Mouse (Mus musculus) hindbrain, embryonic 14.5 days (tissue): ENCODE measurements around the gene Nacc1. TPM values are rescaled to one million over a fixed set of nuclear protein-coding genes. Genes with fewer than 3 reads are reported as not detected.

Source experiments
- ATAC-seq: fragments of 200-750 bp; cut with Nextera tagmentation; 2 replicates; pipeline ENCODE4 v1.8.0; 2017; ENCODE audit warnings: moderate number of reproducible peaks, mild to moderate bottlenecking, moderate TSS enrichment, moderate library complexity; ENCODE audit not compliant: low FRiP score
- DNase-seq: peaks from one replicate; pipeline ENCODE4 v3.0.0-alpha.2; 2015; ENCODE audit warnings: low spot score
- H3K27ac ChIP-seq: fragments of 300-500 bp; sonication (generic); 2 replicates; pipeline ENCODE4 v1.5.1; 2014; ENCODE audit warnings: mild to moderate bottlenecking, moderate library complexity
- H3K27me3 ChIP-seq: fragments of 300-500 bp; sonication (generic); 2 replicates; pipeline ENCODE4 v1.6.1; 2014; ENCODE audit warnings: mild to moderate bottlenecking, low read length, mixed read lengths; ENCODE audit not compliant: control insufficient read depth, insufficient read depth
- H3K36me3 ChIP-seq: fragments of 300-500 bp; sonication (generic); replicated peaks from 2 replicates; pipeline ENCODE4 v1.6.1; 2014; ENCODE audit not compliant: control insufficient read depth, insufficient read depth
- H3K4me1 ChIP-seq: fragments of 300-500 bp; sonication (generic); replicated peaks from 2 replicates; pipeline ENCODE4 v1.6.1; 2014; ENCODE audit warnings: antibody characterized with exemption, low read length, mixed read lengths; ENCODE audit not compliant: control insufficient read depth, insufficient read depth
- H3K4me2 ChIP-seq: fragments of 300-500 bp; sonication (generic); replicated peaks from 2 replicates; pipeline ENCODE4 v1.6.1; 2014; ENCODE audit warnings: mild to moderate bottlenecking, moderate library complexity
- H3K4me3 ChIP-seq: fragments of 300-500 bp; sonication (generic); replicated peaks from 2 replicates; pipeline ENCODE4 v1.5.1; 2014; ENCODE audit warnings: mild to moderate bottlenecking, low read length
- H3K9ac ChIP-seq: fragments of 300-500 bp; sonication (generic); 2 replicates; pipeline ENCODE4 v1.6.1; 2014
- H3K9me3 ChIP-seq: fragments of 300-500 bp; sonication (generic); 2 replicates; pipeline ENCODE4 v1.6.1; 2016; ENCODE audit warnings: low read length; ENCODE audit not compliant: control insufficient read depth
- WGBS: fragments of 180-500 bp; shearing (Covaris S2); extraction: QIAGEN DNeasy Blood & Tissue Kit; methylation state at CpG from one replicate; pipeline ENCODE4 v1.1.7; 2014; 5-methylcytosine and 5-hydroxymethylcytosine counted together
- polyA plus RNA-seq: library from polyadenylated mRNA; unstranded; fragments of >200 nt; fragmentation: Nextera tagmentation; extraction: Ambion mirVana; gene quantifications from 2 replicates; pipeline ENCODE4 v1.2.1, GENCODE M21; 2014

Gene Nacc1
- polyA plus RNA-seq, 1 experiment from 2014 or later: 18.1 TPM

DNA sequence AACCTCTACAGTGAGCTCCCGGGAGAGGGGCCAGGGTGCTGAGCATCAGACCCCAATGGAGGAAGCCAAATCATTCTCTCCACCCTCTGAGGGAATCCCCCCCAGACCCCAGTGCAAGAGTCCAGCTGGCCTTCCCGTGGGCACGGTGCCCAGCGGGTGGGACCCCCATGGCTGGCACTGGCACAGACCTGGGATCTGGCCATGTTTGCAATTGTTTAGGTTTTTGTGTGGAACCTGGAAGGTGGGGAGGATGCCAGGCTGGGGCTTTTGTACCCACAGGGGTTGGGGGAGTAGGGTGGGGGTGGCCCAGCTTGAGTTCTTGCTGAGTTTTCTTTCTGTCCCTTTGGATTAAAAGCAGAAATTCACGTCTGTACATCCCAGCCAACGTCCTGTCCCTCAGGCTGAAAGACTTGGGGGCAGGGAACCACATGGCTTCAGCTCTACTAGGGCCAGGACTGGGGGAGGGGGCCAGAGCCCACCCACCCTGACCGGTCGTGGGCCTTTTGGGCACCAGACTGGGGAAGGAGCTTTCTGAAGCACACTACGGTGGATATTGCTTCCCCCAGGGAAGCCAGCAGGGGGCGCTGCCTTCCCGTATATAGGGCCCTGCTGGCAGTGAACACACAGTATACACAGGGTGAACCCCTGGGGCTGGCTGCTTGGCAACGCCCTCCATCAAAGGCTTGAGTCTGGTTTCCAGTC is 21.3 kb upstream of the Nacc1 start:
- WGBS: 7% methylated on average over 12 of the region's 12 CpGs
- ATAC-seq (peak; percentile 71), DNase-seq (peak; percentile 91)
- H3K4me3 ChIP-seq: no peak overlapping the region
- H3K36me3 ChIP-seq: no peaks in the 10 kb centered on the region
- peaks cover 42% of the 10 kb centered on the region for H3K27me3 ChIP-seq
- H3K4me1 ChIP-seq: peaks cover 57% of the 10 kb centered on the region
- no peak overlapping the region for H3K9ac ChIP-seq
- H3K4me2 ChIP-seq: no peak overlapping the region
- H3K27ac ChIP-seq: peak overlapping the region; percentile 84
- no peaks in the 10 kb centered on the region for H3K9me3 ChIP-seq

DNA sequence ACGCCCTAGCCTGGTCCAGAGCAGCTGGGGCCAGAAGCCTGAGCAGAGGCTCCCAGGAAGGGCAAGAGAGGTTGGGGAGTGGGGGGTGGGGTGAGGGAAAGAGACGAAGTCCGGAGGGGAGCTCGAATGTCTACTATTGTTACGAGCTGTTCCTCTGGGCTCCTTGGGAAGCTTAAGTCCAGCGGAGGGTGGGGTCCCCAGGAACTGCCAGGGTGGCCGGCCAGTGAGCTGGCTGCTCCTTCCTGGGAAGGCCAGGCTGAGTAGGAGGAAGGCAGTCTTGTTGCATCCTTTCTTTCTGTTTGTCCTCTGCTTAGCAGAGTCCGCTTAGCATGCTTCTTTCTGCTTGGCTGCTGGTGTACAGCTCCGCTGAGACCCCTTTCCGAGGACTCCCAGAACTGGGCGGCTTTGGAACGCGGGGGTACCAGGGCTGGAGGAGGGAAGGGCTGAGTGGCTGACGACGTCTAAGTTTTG is 20.4 kb upstream of the Nacc1 start:
- WGBS: 2% methylated on average over 15 of the region's 15 CpGs
- no peak for DNase-seq
- no peak for ATAC-seq
- peaks cover 48% of the 10 kb centered on the region for H3K27me3 ChIP-seq
- H3K27ac ChIP-seq: peak overlapping the region; percentile 84
- H3K36me3 ChIP-seq: no peaks in the 10 kb centered on the region
- 0 out of 2 replicates have a peak overlapping the region, but pooled peaks have one; percentile 15 for H3K4me3 ChIP-seq
- peak overlapping the region; percentile 39 for H3K4me2 ChIP-seq
- peaks cover 54% of the 10 kb centered on the region for H3K4me1 ChIP-seq
- no peaks in the 10 kb centered on the region for H3K9me3 ChIP-seq
- peak overlapping the region; percentile 47 for H3K9ac ChIP-seq

DNA sequence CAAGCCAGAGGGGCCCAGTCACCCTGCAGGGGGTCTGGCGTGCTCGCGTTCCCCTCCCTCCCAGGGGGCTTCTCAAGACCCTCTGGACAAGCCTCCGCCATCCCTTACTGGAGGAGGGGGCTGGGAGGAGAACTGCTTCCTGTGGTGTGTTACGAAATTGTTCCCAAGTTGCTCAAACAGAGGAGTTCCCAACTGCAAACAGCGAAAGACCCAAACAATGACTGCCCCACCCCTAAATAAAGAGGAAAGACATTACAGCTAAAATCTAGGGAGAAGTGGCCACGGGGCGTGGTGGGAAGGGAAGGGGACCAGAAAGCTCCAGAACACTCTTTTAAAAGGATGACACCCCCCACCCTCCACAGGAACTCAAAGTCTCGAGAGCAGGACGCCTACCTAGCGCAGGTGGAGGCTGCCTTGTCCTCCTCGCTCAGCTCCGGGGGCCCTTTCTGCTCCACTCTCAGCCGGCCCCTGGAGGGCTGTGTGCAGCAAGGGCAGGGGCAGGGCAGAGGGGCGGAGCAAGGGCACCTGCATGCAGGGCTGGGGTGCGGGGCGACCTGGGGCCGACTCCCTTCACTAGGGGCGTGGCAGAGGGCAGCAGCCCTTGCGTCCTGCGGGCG is 19.7 kb upstream of the Nacc1 start:
- H3K4me3 ChIP-seq: peak overlapping the region; percentile 15
- no peaks in the 10 kb centered on the region for H3K9me3 ChIP-seq
- WGBS: 3% methylated on average over 22 of the region's 22 CpGs
- H3K4me2 ChIP-seq: peak overlapping the region; percentile 39
- peaks cover 50% of the 10 kb centered on the region for H3K4me1 ChIP-seq
- H3K36me3 ChIP-seq: no peaks in the 10 kb centered on the region
- peaks cover 53% of the 10 kb centered on the region for H3K27me3 ChIP-seq
- ATAC-seq (no peak), DNase-seq (no peak)
- H3K27ac ChIP-seq: peak overlapping the region; percentile 84
- H3K9ac ChIP-seq: peak overlapping the region; percentile 48

DNA sequence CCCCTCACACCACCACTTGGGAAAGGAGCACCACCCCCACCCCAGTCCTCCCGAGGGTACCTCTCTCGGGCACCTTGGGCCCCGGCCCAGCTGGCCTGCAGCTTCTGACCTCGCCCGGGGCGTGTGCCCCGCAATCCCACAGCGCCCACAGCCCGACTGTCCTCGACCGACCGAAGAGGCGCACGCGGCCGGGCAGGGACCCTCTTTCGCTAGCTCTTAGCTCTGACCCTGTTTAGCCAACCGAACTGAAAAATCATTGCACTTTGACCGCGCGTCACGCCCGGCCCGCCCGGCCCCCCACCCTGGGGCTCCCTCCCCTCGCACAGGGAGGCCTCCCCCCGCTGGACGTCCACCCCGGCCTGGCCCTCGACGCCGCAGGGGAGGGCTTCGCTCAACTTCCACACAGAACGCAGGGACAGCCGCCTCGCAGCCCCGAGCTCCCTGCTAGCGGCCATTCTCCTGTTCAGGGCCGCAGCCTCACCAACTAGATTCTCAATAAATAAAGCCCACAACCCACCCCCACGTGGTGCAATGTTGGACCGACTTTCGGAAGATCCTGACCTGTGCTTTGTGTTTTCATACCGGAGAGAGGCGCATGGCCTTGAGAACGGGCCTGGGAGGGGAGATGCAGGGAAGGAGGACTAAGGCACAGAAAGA is 19.1 kb upstream of the Nacc1 start:
- H3K27me3 ChIP-seq: peaks cover 57% of the 10 kb centered on the region
- peaks cover 50% of the 10 kb centered on the region for H3K4me1 ChIP-seq
- 2% methylated on average over 42 of the region's 45 CpGs for WGBS
- no peak for DNase-seq
- no peak for ATAC-seq
- peak overlapping the region; percentile 39 for H3K4me2 ChIP-seq
- H3K4me3 ChIP-seq: peak overlapping the region; percentile 7; the same call in 1 of the 2 replicates
- no peaks in the 10 kb centered on the region for H3K9me3 ChIP-seq
- no peaks in the 10 kb centered on the region for H3K36me3 ChIP-seq
- peak overlapping the region; percentile 84 for H3K27ac ChIP-seq
- H3K9ac ChIP-seq: peak overlapping the region; percentile 48

DNA sequence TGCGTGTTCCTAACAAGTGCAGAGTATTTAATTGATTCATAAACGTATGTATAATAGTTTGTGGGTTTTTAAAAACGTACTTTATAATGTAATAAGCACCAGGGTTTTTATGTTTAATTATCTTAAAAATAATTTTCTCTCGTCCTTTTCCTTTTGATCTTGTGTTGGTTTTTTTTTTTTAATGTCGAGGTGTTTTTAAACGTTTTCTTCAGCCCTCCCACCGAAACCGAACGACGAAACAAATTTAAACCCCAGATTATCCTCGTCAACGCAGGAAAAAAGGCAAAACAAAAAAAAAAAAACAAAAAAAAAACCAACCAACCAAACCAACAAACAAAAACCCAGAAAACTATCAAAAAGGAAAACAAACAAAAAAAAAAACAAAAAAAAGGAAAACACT is 18.3 kb upstream of the Nacc1 start:
- H3K4me1 ChIP-seq: peaks cover 50% of the 10 kb centered on the region
- no peaks in the 10 kb centered on the region for H3K9me3 ChIP-seq
- DNase-seq (no peak), ATAC-seq (no peak)
- peak overlapping the region; percentile 48 for H3K9ac ChIP-seq
- WGBS: 2% methylated on average over 12 of the region's 12 CpGs
- peak overlapping the region; percentile 84 for H3K27ac ChIP-seq
- H3K4me2 ChIP-seq: peak overlapping the region; percentile 39
- peak overlapping the region; percentile 16 for H3K4me3 ChIP-seq
- H3K27me3 ChIP-seq: peaks cover 65% of the 10 kb centered on the region
- no peaks in the 10 kb centered on the region for H3K36me3 ChIP-seq

DNA sequence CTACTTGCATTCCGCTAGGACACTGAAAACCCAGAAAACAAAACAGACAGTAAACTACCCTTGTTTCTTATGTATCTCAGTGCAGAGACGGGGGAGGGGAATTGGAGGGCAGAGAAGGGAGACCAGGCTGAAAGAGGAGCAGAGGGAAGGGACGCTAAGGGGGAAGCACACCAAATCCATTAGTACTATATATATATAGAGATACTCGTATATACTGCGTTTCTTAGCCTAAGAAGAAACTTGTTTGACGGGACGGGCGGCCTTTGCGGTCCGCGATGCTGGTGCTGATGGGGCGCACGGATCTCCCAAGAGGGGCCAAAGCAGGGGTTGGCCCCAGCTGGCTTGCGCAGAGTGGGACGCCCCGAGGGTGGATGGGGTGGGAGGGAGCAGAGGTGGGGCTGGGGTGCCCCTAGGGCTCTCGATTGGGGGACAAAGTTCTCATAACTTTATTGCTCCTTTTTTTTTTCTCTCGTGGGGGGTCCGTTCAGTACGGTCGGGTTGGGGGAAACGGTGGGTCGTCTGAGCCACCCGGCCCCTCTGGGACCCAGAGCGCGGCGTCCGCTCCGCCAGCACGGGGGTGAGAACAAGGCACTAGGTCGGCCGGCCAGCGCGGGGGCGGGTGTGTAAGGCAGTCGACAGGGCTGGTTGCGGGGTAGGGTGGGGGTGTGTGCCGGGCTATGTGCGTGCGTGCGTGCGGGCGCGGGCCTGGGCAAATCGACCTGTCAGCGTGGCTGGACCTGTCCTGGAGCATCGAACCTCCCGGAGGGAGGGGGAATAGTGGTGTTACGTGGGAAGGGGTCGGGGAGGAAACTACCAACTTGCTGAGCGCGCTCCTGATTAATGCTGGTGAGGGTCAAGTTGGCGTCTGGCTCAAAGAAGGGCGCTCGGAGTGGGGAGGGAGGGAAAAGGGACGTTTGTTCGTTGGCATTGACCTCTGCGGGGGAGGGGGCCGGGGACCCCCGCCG is 17.5 kb upstream of the Nacc1 start:
- peak overlapping the region; percentile 16 for H3K4me3 ChIP-seq
- no peak for DNase-seq
- H3K9me3 ChIP-seq: no peaks in the 10 kb centered on the region
- H3K27me3 ChIP-seq: peaks cover 66% of the 10 kb centered on the region
- peaks cover 49% of the 10 kb centered on the region for H3K4me1 ChIP-seq
- peak overlapping the region; percentile 39 for H3K4me2 ChIP-seq
- no peaks in the 10 kb centered on the region for H3K36me3 ChIP-seq
- ATAC-seq: no peak
- peak overlapping the region; percentile 84 for H3K27ac ChIP-seq
- peak overlapping the region; percentile 34 for H3K9ac ChIP-seq
- 2% methylated on average over 58 of the region's 61 CpGs for WGBS

DNA sequence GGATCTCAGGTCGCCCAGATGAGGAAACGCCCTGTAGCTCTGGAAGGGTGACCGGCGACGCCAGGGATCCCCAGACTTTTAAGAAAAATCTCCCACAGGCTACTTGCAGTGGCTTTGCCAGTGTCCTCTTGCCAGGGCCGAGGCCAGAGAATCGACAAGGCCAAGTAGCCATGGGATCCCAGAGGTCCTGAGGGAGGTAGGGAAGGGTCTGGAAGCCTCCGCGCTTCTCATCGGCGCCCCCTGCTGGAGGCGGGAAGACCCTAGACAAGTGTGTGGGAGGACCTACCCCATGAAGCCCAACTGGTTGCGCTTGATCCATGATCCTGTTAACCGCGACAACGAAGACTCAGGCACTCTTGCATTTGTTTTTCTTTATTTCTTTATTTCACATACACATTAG is 16.7 kb upstream of the Nacc1 start:
- whole genome bisulfite sequencing: 1% methylated on average over 16 of the region's 16 CpGs
- H3K9ac ChIP-seq: 0 out of 2 replicates have a peak overlapping the region, but pooled peaks have one; percentile 6

DNA sequence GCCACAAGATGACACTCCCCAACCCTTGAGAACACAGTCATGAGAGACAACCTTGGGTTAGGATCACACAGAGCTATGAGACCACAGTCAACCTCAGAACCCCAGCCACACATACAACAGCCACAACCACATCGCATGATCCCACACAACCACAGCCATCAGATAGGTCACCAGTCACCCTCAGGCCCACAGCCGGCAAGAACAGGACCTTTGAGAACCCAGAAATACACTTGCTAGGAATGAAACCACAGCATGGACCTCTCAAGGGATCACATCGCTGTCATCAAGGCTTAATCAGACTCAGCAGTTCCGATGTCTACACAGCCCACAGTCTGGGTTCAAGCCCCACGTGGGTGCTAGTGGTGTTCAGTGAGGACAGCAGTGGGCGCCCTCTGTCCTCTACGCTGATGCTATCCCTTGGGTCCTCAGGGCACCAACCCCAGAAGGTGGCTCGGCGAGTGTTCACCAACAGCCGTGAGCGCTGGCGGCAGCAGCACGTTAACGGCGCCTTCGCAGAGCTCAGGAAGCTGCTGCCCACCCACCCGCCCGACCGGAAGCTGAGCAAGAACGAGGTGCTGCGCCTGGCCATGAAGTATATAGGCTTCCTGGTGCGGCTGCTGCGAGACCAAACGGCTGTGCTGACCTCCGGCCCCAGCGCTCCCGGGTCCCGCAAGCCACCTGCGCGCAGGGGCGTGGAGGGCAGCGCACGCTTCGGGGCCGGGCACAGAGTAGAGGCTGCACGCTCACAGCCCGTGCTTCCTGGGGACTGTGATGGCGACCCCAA is 16.0 kb upstream of the Nacc1 start:
- ATAC-seq: no peak
- WGBS: 9% methylated on average over 38 of the region's 38 CpGs
- Histone ChIP-seq H3K27me3 (peaks cover 61% of the 10 kb centered on the region), H3K4me2 (peak overlapping the region; percentile 11), H3K36me3 (peaks cover 10% of the 10 kb centered on the region; the same call in 1 of the 2 replicates), H3K4me1 (peaks cover 35% of the 10 kb centered on the region), H3K27ac (no peak overlapping the region), H3K4me3 (0 out of 2 replicates have a peak overlapping the region, but pooled peaks have one; percentile 2), H3K9ac (0 out of 2 replicates have a peak overlapping the region, but pooled peaks have one; percentile 6), H3K9me3 (no peaks in the 10 kb centered on the region)
- no peak for DNase-seq

More for the DNA sequence above, 16.7 kb upstream of the Nacc1 start:
- peak overlapping the region; percentile 39 for H3K4me2 ChIP-seq
- peaks cover 3% of the 10 kb centered on the region; the same call in 1 of the 2 replicates for H3K36me3 ChIP-seq
- peak overlapping the region; percentile 84; the same call in 1 of the 2 replicates for H3K27ac ChIP-seq
- no peak for ATAC-seq
- H3K4me1 ChIP-seq: peaks cover 42% of the 10 kb centered on the region
- peak; percentile 76 for DNase-seq
- H3K4me3 ChIP-seq: no peak overlapping the region
- no peaks in the 10 kb centered on the region for H3K9me3 ChIP-seq
- H3K27me3 ChIP-seq: peaks cover 66% of the 10 kb centered on the region
